Mouse (Mus musculus) cortical plate, adult 2 months (tissue): ENCODE data around the gene Lhfp.

Experiments
- CTCF ChIP-seq: fragments of 200-500 bp; IDR thresholded peaks from 2 replicates; pipeline ENCODE4 v1.5.1; 2011; ENCODE audit warnings: mild to moderate bottlenecking, control low read depth, low read length; ENCODE audit not compliant: insufficient read depth; ENCODE audit errors: extremely low read depth
- POLR2A ChIP-seq: fragments of 200-500 bp; IDR thresholded peaks from 2 replicates; pipeline ENCODE4 v1.6.1; 2011; ENCODE audit warnings: mild to moderate bottlenecking, low read length, control low read depth; ENCODE audit not compliant: insufficient read depth; ENCODE audit errors: extremely low read depth

DNA sequence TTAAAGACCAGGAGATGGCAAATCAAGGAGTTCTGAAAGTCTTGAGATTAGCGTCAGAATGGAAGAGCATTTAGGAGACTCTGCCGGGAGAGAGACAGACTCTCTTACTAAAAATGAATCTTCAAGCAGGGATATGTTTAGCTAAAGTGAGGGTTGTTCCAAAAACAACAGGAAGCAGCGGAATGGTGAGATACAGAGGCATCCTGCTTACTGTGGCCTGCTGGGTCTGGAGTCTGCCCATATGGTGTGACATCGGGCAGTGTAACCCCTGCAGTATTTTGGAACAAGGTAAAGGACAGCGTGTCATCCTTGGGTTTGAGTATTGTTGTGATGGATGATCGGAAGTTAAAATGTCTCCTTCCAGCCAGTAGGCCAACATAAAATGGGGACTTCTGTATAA lies 5.0 kb downstream of the Lhfp start:
- no peak for TF ChIP-seq POLR2A
- TF ChIP-seq CTCF: no peak
